Mouse (Mus musculus) NIH3T3 (cell line): ENCODE measurements at regions not wholly inside any gene's neighbourhood (a gene's known extent, or its start where the extent isn't known, plus 50 kb on each side); places are given as distances from the start of the nearest gene placed in this dataset.
"Not testable (repeated sequence)": the region's sequence is repeated elsewhere in the genome, so short reads cannot be mapped to it uniquely, and the experiment has no call there.

Source experiments
- DNase-seq: peaks from one replicate; pipeline ENCODE4 v3.0.0-alpha.2; 2012; ENCODE audit warnings: low read depth

GRCm38 (mm10) chr1:96626271-96626670, 245.7 kb downstream of the Slco4c1 start:
- no peak for DNase-seq

GRCm38 (mm10) chr1:96625326-96625725, 246.6 kb downstream of the Slco4c1 start:
- DNase-seq, result not testable (repeated sequence)

- no peak for DNase-seq
Measured at GRCm38 (mm10) chr1:96596141-96596540, 275.8 kb downstream of the Slco4c1 start.

- DNase-seq, result no peak
Measured at GRCm38 (mm10) chr1:96569281-96569680, 302.7 kb downstream of the Slco4c1 start.

- no peak for DNase-seq
Measured at GRCm38 (mm10) chr1:96563279-96563910, 308.6 kb downstream of the Slco4c1 start.

- no peak for DNase-seq
Measured at GRCm38 (mm10) chr1:96556258-96556657, 315.7 kb downstream of the Slco4c1 start.

- peak; percentile 25 for DNase-seq
Measured at GRCm38 (mm10) chr1:96519347-96519746, 352.6 kb downstream of the Slco4c1 start.

GRCm38 (mm10) chr1:96501007-96501406, 371.0 kb downstream of the Slco4c1 start:
- DNase-seq, result no peak

GRCm38 (mm10) chr1:96482816-96483215, 389.2 kb downstream of the Slco4c1 start:
- DNase-seq, result no peak

- no peak for DNase-seq
Measured at GRCm38 (mm10) chr1:96450852-96451251, 421.1 kb downstream of the Slco4c1 start.

GRCm38 (mm10) chr1:96445215-96445614, 426.8 kb downstream of the Slco4c1 start:
- no peak for DNase-seq

GRCm38 (mm10) chr1:96433057-96433456, 438.9 kb downstream of the Slco4c1 start:
- no peak for DNase-seq

- no peak for DNase-seq
Measured at GRCm38 (mm10) chr1:96423481-96423880, 448.5 kb downstream of the Slco4c1 start.

- no peak for DNase-seq
Measured at GRCm38 (mm10) chr1:96410837-96411612, 460.9 kb downstream of the Slco4c1 start.

- DNase-seq, result no peak
Measured at GRCm38 (mm10) chr1:96397982-96398381, 474.0 kb downstream of the Slco4c1 start.

- DNase-seq, result no peak
Measured at GRCm38 (mm10) chr1:96388417-96388816, 483.6 kb downstream of the Slco4c1 start.

- no peak for DNase-seq
Measured at GRCm38 (mm10) chr1:96385916-96386315, 486.1 kb downstream of the Slco4c1 start.

GRCm38 (mm10) chr1:96362713-96363441, 509.1 kb downstream of the Slco4c1 start:
- no peak for DNase-seq

- no peak for DNase-seq
Measured at GRCm38 (mm10) chr1:96347231-96347630, 524.7 kb downstream of the Slco4c1 start.

GRCm38 (mm10) chr1:96346465-96347002, 525.4 kb downstream of the Slco4c1 start:
- DNase-seq, result no peak

GRCm38 (mm10) chr1:96315721-96316120, 556.2 kb downstream of the Slco4c1 start:
- no peak for DNase-seq

- DNase-seq, result no peak
Measured at GRCm38 (mm10) chr1:96301238-96301637, 570.7 kb downstream of the Slco4c1 start.
